Mouse (Mus musculus): ENCODE measurements at regions not wholly inside any gene's neighbourhood (a gene's known extent, or its start where the extent isn't known, plus 50 kb on each side); places are given as distances from the start of the nearest gene placed in this dataset.

DNA sequence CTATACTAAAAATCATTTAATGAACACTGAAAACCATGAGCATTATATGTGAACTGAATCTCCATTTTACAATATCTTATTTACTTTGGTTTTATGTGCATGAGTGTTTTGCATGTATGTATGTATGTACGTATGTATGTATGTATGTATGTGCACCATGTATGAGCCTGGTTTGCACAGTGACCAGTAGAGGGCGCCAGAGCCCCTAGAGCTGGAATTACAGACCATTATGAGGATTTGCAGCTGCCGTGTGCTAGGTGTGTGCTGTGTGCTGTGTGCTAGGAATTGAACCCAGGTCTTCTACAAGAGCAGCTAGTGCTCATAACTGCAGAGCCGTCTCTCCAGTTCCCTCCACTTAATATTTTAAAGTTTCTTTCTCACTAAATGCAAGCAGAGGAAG, 147.5 kb upstream of the Gm6657 start:
- Histone ChIP-seq H3K27me3 (ENCODE audit: control insufficient read depth, insufficient read depth, low read depth, low read length) (no peaks in the 10 kb centered on the region), H3K4me1 (ENCODE audit: control insufficient read depth, insufficient read depth, low read length) (no peaks in the 10 kb centered on the region), H3K9ac (ENCODE audit: low read depth, low read length) (no peak overlapping the region), H3K36me3 (ENCODE audit: control insufficient read depth, insufficient read depth, low read length) (no peaks in the 10 kb centered on the region), H3K4me3 (ENCODE audit: low read depth, low read length) (no peak overlapping the region), H3K4me2 (ENCODE audit: low read length) (no peak overlapping the region), H3K27ac (ENCODE audit: low read length) (no peak overlapping the region), H3K9me3 (replicated peaks; ENCODE audit: control insufficient read depth, low read length, poor library complexity, severe bottlenecking) (no peaks in the 10 kb centered on the region)
- 79% methylated on average over 4 of the region's 4 CpGs for WGBS
- ATAC-seq, result no peak

DNA sequence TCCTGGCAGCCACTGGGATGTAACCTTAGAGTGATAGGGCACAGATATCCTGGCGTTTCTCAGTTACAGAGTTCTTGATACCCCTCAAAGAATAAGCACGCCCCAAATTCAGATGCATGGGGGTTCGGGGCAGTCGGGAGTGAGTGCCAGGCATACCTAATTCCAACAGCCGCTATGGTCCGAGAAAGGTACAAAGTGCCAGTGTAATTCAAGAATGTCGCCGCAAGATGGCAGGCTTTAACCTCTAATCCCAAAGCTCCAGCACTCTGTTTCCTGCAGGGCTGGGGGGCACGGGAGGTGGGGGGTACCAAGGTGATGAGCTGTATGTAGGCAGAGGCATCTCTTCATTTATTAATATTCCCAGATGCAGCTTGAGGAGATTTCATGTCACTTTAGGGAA, 138.1 kb upstream of the Gm6657 start:
- no peaks in the 10 kb centered on the region for H3K36me3 ChIP-seq (ENCODE audit: control insufficient read depth, insufficient read depth, low read length)
- H3K4me2 ChIP-seq (ENCODE audit: low read length), result peak overlapping the region; percentile 63
- WGBS, result 4% methylated on average over 9 of the region's 9 CpGs
- no peak overlapping the region for H3K27ac ChIP-seq (ENCODE audit: low read length)
- H3K4me3 ChIP-seq (ENCODE audit: low read depth, low read length), result peak overlapping the region; percentile 21
- H3K9me3 ChIP-seq (replicated peaks; ENCODE audit: control insufficient read depth, low read length, poor library complexity, severe bottlenecking), result no peaks in the 10 kb centered on the region
- peak; percentile 45; the same call in 1 of the 2 replicates for ATAC-seq
- H3K9ac ChIP-seq (ENCODE audit: low read depth, low read length), result peak overlapping the region; percentile 56
- H3K27me3 ChIP-seq (ENCODE audit: control insufficient read depth, insufficient read depth, low read depth, low read length), result no peaks in the 10 kb centered on the region
- H3K4me1 ChIP-seq (ENCODE audit: control insufficient read depth, insufficient read depth, low read length), result peaks cover 6% of the 10 kb centered on the region

DNA sequence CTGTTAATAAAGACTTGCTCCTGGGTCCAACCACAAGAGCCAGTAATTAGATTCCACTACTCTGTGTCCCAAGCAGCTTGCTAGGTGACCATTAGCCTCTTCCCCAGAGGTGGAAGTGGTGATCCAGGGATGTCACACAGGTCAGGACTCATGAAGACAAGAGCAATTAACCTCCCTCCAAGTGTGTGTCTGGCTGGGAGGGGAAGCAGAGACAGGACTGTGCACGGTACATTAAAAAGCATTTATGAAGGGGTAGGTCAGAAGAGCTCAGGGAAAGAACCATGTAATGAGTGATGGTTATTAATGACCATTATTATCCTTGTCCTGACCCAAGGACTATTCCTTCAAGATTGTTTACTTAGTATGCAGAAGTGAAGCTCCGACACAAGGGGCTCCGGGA, 136.9 kb upstream of the Gm6657 start:
- H3K4me1 ChIP-seq (ENCODE audit: control insufficient read depth, insufficient read depth, low read length), result peaks cover 6% of the 10 kb centered on the region
- H3K27me3 ChIP-seq (ENCODE audit: control insufficient read depth, insufficient read depth, low read depth, low read length), result no peaks in the 10 kb centered on the region
- no peak overlapping the region for H3K4me3 ChIP-seq (ENCODE audit: low read depth, low read length)
- H3K27ac ChIP-seq (ENCODE audit: low read length), result no peak overlapping the region
- no peak overlapping the region for H3K9ac ChIP-seq (ENCODE audit: low read depth, low read length)
- no peak overlapping the region for H3K4me2 ChIP-seq (ENCODE audit: low read length)
- no peaks in the 10 kb centered on the region for H3K9me3 ChIP-seq (replicated peaks; ENCODE audit: control insufficient read depth, low read length, poor library complexity, severe bottlenecking)
- no peaks in the 10 kb centered on the region for H3K36me3 ChIP-seq (ENCODE audit: control insufficient read depth, insufficient read depth, low read length)
- 69% methylated on average over 3 of the region's 3 CpGs for WGBS
- ATAC-seq, result no peak

DNA sequence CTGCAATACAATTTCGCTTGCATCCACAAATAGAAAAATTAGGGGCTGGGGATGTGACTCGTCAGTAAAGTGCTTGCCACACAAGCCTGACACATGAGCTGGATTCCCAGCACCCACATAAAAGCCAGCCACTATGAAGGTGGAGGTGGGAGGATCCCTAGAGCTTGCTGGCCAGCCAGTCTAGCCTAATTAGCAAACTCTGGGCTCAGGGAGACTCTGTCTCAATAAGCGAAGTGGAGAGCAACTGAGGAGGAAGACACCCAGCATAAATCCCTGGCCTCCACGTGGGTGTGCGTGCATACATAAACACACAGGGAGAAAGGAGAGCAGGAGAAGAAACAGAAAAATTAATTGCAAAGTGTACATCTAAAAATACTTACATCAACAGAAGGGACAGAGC, 134.1 kb upstream of the Gm6657 start:
- Histone ChIP-seq H3K4me1 (ENCODE audit: control insufficient read depth, insufficient read depth, low read length) (peaks cover 6% of the 10 kb centered on the region), H3K9me3 (replicated peaks; ENCODE audit: control insufficient read depth, low read length, poor library complexity, severe bottlenecking) (no peaks in the 10 kb centered on the region), H3K4me2 (ENCODE audit: low read length) (no peak overlapping the region), H3K27me3 (ENCODE audit: control insufficient read depth, insufficient read depth, low read depth, low read length) (no peaks in the 10 kb centered on the region; the same call in 1 of the 2 replicates), H3K27ac (ENCODE audit: low read length) (no peak overlapping the region), H3K9ac (ENCODE audit: low read depth, low read length) (no peak overlapping the region), H3K36me3 (ENCODE audit: control insufficient read depth, insufficient read depth, low read length) (no peaks in the 10 kb centered on the region), H3K4me3 (ENCODE audit: low read depth, low read length) (no peak overlapping the region)
- WGBS, result 59% methylated on average over 5 of the region's 5 CpGs
- no peak for ATAC-seq

- Histone ChIP-seq H3K4me1 (ENCODE audit: control insufficient read depth, insufficient read depth, low read length) (no peaks in the 10 kb centered on the region), H3K4me3 (ENCODE audit: low read depth, low read length) (no peak overlapping the region), H3K4me2 (ENCODE audit: low read length) (no peak overlapping the region), H3K27me3 (ENCODE audit: control insufficient read depth, insufficient read depth, low read depth, low read length) (no peaks in the 10 kb centered on the region; the same call in 1 of the 2 replicates), H3K36me3 (ENCODE audit: control insufficient read depth, insufficient read depth, low read length) (no peaks in the 10 kb centered on the region), H3K9me3 (replicated peaks; ENCODE audit: control insufficient read depth, low read length, poor library complexity, severe bottlenecking) (no peaks in the 10 kb centered on the region), H3K9ac (ENCODE audit: low read depth, low read length) (no peak overlapping the region), H3K27ac (ENCODE audit: low read length) (no peak overlapping the region)
- ATAC-seq, result no peak
- 73% methylated on average over 6 of the region's 6 CpGs for WGBS
Observed at GRCm38 (mm10) chr12:78066024-78066423, 128.0 kb upstream of the Gm6657 start.

- no peaks in the 10 kb centered on the region for H3K4me1 ChIP-seq (ENCODE audit: control insufficient read depth, insufficient read depth, low read length)
- no peak for ATAC-seq
- no peak overlapping the region for H3K4me2 ChIP-seq (ENCODE audit: low read length)
- no peak overlapping the region for H3K4me3 ChIP-seq (ENCODE audit: low read depth, low read length)
- no peaks in the 10 kb centered on the region for H3K36me3 ChIP-seq (ENCODE audit: control insufficient read depth, insufficient read depth, low read length)
- H3K9ac ChIP-seq (ENCODE audit: low read depth, low read length), result no peak overlapping the region
- H3K27ac ChIP-seq (ENCODE audit: low read length), result no peak overlapping the region
- WGBS, result 65% methylated on average over 9 of the region's 9 CpGs
- H3K9me3 ChIP-seq (replicated peaks; ENCODE audit: control insufficient read depth, low read length, poor library complexity, severe bottlenecking), result no peaks in the 10 kb centered on the region
- no peaks in the 10 kb centered on the region for H3K27me3 ChIP-seq (ENCODE audit: control insufficient read depth, insufficient read depth, low read depth, low read length)
Observed at GRCm38 (mm10) chr12:78072935-78073334, 121.1 kb upstream of the Gm6657 start.

DNA sequence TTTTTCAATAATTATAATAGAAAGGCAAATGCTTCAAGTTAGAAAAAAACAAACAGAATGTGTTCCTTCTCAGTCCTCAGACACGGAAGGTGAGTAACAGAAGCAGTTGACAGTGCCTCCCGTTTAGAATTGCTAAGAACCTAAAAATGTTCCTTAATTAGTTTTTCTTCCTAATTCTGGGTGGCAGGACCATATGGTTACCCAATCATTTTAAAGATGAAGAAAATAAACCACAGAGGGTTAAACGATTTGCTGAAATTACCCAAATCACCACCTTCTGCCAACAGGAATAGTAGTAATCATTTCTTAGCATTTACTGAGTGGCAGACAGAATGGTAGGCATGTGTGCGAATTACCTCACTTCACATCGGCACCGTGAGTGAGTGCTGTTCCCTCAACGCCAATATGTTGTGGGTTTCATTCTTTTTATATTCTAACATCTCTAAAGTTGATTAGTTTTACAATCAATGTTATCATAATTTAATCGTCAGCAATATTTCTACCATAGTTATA, 119.7 kb upstream of the Gm6657 start:
- ATAC-seq, result no peak
- 94% methylated on average over 8 of the region's 8 CpGs for WGBS
- Histone ChIP-seq H3K27ac (ENCODE audit: low read length) (no peak overlapping the region), H3K27me3 (ENCODE audit: control insufficient read depth, insufficient read depth, low read depth, low read length) (no peaks in the 10 kb centered on the region), H3K4me1 (ENCODE audit: control insufficient read depth, insufficient read depth, low read length) (no peaks in the 10 kb centered on the region), H3K4me3 (ENCODE audit: low read depth, low read length) (no peak overlapping the region), H3K4me2 (ENCODE audit: low read length) (no peak overlapping the region), H3K9ac (ENCODE audit: low read depth, low read length) (no peak overlapping the region), H3K9me3 (replicated peaks; ENCODE audit: control insufficient read depth, low read length, poor library complexity, severe bottlenecking) (no peaks in the 10 kb centered on the region), H3K36me3 (ENCODE audit: control insufficient read depth, insufficient read depth, low read length) (no peaks in the 10 kb centered on the region)

GRCm38 (mm10) chr12:78077285-78077684, 116.8 kb upstream of the Gm6657 start:
- Histone ChIP-seq H3K27me3 (ENCODE audit: control insufficient read depth, insufficient read depth, low read depth, low read length) (no peaks in the 10 kb centered on the region), H3K27ac (ENCODE audit: low read length) (no peak overlapping the region), H3K9ac (ENCODE audit: low read depth, low read length) (no peak overlapping the region), H3K4me1 (ENCODE audit: control insufficient read depth, insufficient read depth, low read length) (no peaks in the 10 kb centered on the region), H3K4me2 (ENCODE audit: low read length) (no peak overlapping the region), H3K36me3 (ENCODE audit: control insufficient read depth, insufficient read depth, low read length) (no peaks in the 10 kb centered on the region), H3K9me3 (replicated peaks; ENCODE audit: control insufficient read depth, low read length, poor library complexity, severe bottlenecking) (no peaks in the 10 kb centered on the region), H3K4me3 (ENCODE audit: low read depth, low read length) (no peak overlapping the region)
- WGBS, result 47% methylated on average over 5 of the region's 5 CpGs
- no peak for ATAC-seq

GRCm38 (mm10) chr12:78082163-78082562, 111.9 kb upstream of the Gm6657 start:
- Histone ChIP-seq H3K27me3 (ENCODE audit: control insufficient read depth, insufficient read depth, low read depth, low read length) (no peaks in the 10 kb centered on the region), H3K9me3 (replicated peaks; ENCODE audit: control insufficient read depth, low read length, poor library complexity, severe bottlenecking) (no peaks in the 10 kb centered on the region), H3K4me3 (ENCODE audit: low read depth, low read length) (no peak overlapping the region), H3K4me1 (ENCODE audit: control insufficient read depth, insufficient read depth, low read length) (no peaks in the 10 kb centered on the region), H3K27ac (ENCODE audit: low read length) (no peak overlapping the region), H3K9ac (ENCODE audit: low read depth, low read length) (no peak overlapping the region), H3K4me2 (ENCODE audit: low read length) (no peak overlapping the region), H3K36me3 (ENCODE audit: control insufficient read depth, insufficient read depth, low read length) (no peaks in the 10 kb centered on the region)
- 82% methylated on average over 1 of the region's 1 CpGs for WGBS
- no peak for ATAC-seq

Data from midbrain, embryonic 16.5 days (tissue).